ENCODE assay signal across 8 mouse cellular contexts in the genomic region with DNA sequence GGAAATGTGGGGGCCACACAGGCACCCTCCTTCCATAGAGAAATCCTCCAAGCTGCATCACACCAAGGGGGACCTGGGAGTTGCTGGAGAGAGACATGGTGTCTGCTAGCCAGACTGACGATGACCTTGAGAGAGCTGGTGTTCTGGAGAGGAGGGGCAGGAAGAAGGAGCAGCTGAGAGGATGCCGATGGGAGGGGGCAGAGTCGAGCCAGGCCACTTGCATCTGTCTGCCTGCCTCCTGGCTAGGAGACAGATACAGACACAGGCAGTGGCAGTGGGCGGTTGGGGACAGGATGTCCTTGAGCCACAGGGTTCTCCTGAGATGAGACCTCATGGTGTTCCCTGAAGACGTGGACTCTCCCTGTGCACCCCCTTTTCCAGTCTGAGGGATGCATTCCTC. TPM values are rescaled to one million over a fixed set of nuclear protein-coding genes. Genes with fewer than 3 reads are reported as not detected.
DNase-seq lines count a peak whose midpoint lies in the region; ATAC-seq and TF ChIP-seq lines count a peak whose summit lies in the region.

No protein-coding gene starts in this region.

- no peak overlapping the region for H3K9ac ChIP-seq in intestine, postnatal 0 days (ENCODE audit: low read depth, low read length)
- no peak overlapping the region for H3K9ac ChIP-seq in lung, embryonic 14.5 days
- H3K9ac ChIP-seq in forebrain, embryonic 14.5 days (ENCODE audit: low read length) = no peak overlapping the region

- TF ChIP-seq CTCF in gastrocnemius, adult 2 months (IDR thresholded peaks at IDR 0.05) = no peak
- TF ChIP-seq CTCF in intestine, postnatal 0 days (IDR thresholded peaks at IDR 0.05; ENCODE audit: low read depth) = 0 out of 2 replicates have a peak, but pooled peaks have one; percentile 6
- TF ChIP-seq CTCF in lung, embryonic 14.5 days (IDR thresholded peaks at IDR 0.05; ENCODE audit: low read depth) = no peak

- 27% methylated on average over 5 of the region's 5 CpGs for WGBS in intestine, postnatal 0 days
- WGBS in lung, embryonic 14.5 days = 5% methylated on average over 5 of the region's 5 CpGs
- 45% methylated on average over 5 of the region's 5 CpGs for WGBS in forebrain, embryonic 14.5 days

- peak; percentile 49 for DNase-seq in adrenal gland, adult 8-10 months
- no peak for DNase-seq in adrenal gland, postnatal 25 days
- peak; percentile 66 for DNase-seq in gastrocnemius, adult 2 months
- peak; percentile 62 for DNase-seq in lung, embryonic 14.5 days
- DNase-seq in layer of hippocampus, postnatal 25 days (ENCODE audit: extremely low spot score in 1 of 2, low spot score in 1 of 2) = no peak
- DNase-seq in forebrain, embryonic 14.5 days (ENCODE audit: low spot score) = no peak
- no peak for DNase-seq in right cerebral cortex, postnatal 25 days

- intact Hi-C loops in gastrocnemius, adult 2 months (cut with DNase I) = no loop called here

- peaks cover 15% of the 10 kb centered on the region; the same call in 1 of the 2 replicates for H3K4me1 ChIP-seq in intestine, postnatal 0 days (replicated peaks; ENCODE audit: control insufficient read depth, insufficient read depth, low read length)
- H3K4me1 ChIP-seq in lung, embryonic 14.5 days (ENCODE audit: insufficient read depth) = peaks cover 30% of the 10 kb centered on the region
- H3K4me1 ChIP-seq in forebrain, embryonic 14.5 days (ENCODE audit: control insufficient read depth, insufficient read depth, low read length) = peaks cover 15% of the 10 kb centered on the region

- H3K36me3 ChIP-seq in intestine, postnatal 0 days (ENCODE audit: control insufficient read depth, insufficient read depth) = no peaks in the 10 kb centered on the region
- no peaks in the 10 kb centered on the region for H3K36me3 ChIP-seq in lung, embryonic 14.5 days (ENCODE audit: insufficient read depth)
- no peaks in the 10 kb centered on the region for H3K36me3 ChIP-seq in forebrain, embryonic 14.5 days (ENCODE audit: control insufficient read depth, insufficient read depth, low read length)

- no peak overlapping the region for H3K4me3 ChIP-seq in gastrocnemius, adult 2 months
- no peak overlapping the region for H3K4me3 ChIP-seq in intestine, postnatal 0 days (ENCODE audit: low read depth, low read length)
- no peak overlapping the region for H3K4me3 ChIP-seq in lung, embryonic 14.5 days (ENCODE audit: low read depth, low read length)
- H3K4me3 ChIP-seq in forebrain, embryonic 14.5 days (ENCODE audit: low read depth, low read length) = no peak overlapping the region

- 0 out of 2 replicates have a peak, but pooled peaks have one; percentile 11 for ATAC-seq in intestine, postnatal 0 days
- ATAC-seq in lung, embryonic 14.5 days (ENCODE audit: insufficient read depth) = no peak
- ATAC-seq in forebrain, embryonic 14.5 days = no peak

- no peaks in the 10 kb centered on the region for H3K9me3 ChIP-seq in intestine, postnatal 0 days (ENCODE audit: control insufficient read depth)
- H3K9me3 ChIP-seq in lung, embryonic 14.5 days (ENCODE audit: low read depth, low read length) = no peaks in the 10 kb centered on the region
- H3K9me3 ChIP-seq in forebrain, embryonic 14.5 days (replicated peaks; ENCODE audit: control insufficient read depth, low read length) = no peaks in the 10 kb centered on the region

- no peak overlapping the region for H3K4me2 ChIP-seq in intestine, postnatal 0 days (replicated peaks; ENCODE audit: low read depth)
- peak overlapping the region; percentile 4; the same call in 1 of the 2 replicates for H3K4me2 ChIP-seq in lung, embryonic 14.5 days
- H3K4me2 ChIP-seq in forebrain, embryonic 14.5 days (ENCODE audit: low read length) = no peak overlapping the region

- H3K27ac ChIP-seq in gastrocnemius, adult 2 months = peak overlapping the region; percentile 75
- H3K27ac ChIP-seq in intestine, postnatal 0 days (ENCODE audit: low read depth, low read length) = no peak overlapping the region
- no peak overlapping the region for H3K27ac ChIP-seq in lung, embryonic 14.5 days (ENCODE audit: low read depth)
- H3K27ac ChIP-seq in forebrain, embryonic 14.5 days (ENCODE audit: low read depth, low read length) = no peak overlapping the region

- H3K27me3 ChIP-seq in intestine, postnatal 0 days (replicated peaks; ENCODE audit: control insufficient read depth, insufficient read depth, low read length) = no peaks in the 10 kb centered on the region
- no peaks in the 10 kb centered on the region for H3K27me3 ChIP-seq in lung, embryonic 14.5 days (ENCODE audit: insufficient read depth, low read length)
- no peaks in the 10 kb centered on the region for H3K27me3 ChIP-seq in forebrain, embryonic 14.5 days (replicated peaks; ENCODE audit: control insufficient read depth, insufficient read depth, low read length)

RNA-seq across cellular contexts. Expression of gene Optc, which starts 16.3 kb away (rescaled TPM):
- 1 to 10 TPM; 1.0 to 2.2 (median 1.4) TPM for total RNA-seq in adrenal gland, adult 8-10 months (2022)
- total RNA-seq in adrenal gland, postnatal 25 days (2021) = 1.0 and 1.2 TPM in 2 replicates
- under 1 TPM in 1 of 2 experiments, not detected in 1; 0.13 TPM for total RNA-seq in gastrocnemius, adult 2 months (2021)
- 0.82 and 0.94 TPM in 2 replicates for polyA plus RNA-seq in intestine, postnatal 0 days (2015; fragmentation: Nextera tagmentation; extraction: Ambion mirVana)
- 0.62 and 1.0 TPM in 2 replicates for polyA plus RNA-seq in lung, embryonic 14.5 days (2014; fragmentation: Nextera tagmentation; extraction: Ambion mirVana)
- total RNA-seq in layer of hippocampus, postnatal 25 days (2021) = under 1 TPM in 1 of 2 experiments, not detected in 1; 0.49 TPM
- polyA plus RNA-seq in forebrain, embryonic 14.5 days (2014; fragmentation: Nextera tagmentation; extraction: Ambion mirVana) = 2.4 and 3.4 TPM in 2 replicates

RNA-seq across cellular contexts. Expression of gene Prelp, which starts 29.7 kb away (rescaled TPM):
- 100 to 1,000 TPM in 1 of 4 experiments, 10 to 100 TPM in 3; 40.0 to 103 (median 53.5) TPM for total RNA-seq in adrenal gland, adult 8-10 months (2022)
- 38.0 and 39.8 TPM in 2 replicates for total RNA-seq in adrenal gland, postnatal 25 days (2021)
- total RNA-seq in gastrocnemius, adult 2 months (2021) = 10 to 100 TPM; 19.5 to 66.5 TPM
- 3.3 and 4.1 TPM in 2 replicates for polyA plus RNA-seq in intestine, postnatal 0 days (2015; fragmentation: Nextera tagmentation; extraction: Ambion mirVana)
- polyA plus RNA-seq in lung, embryonic 14.5 days (2014; fragmentation: Nextera tagmentation; extraction: Ambion mirVana) = 17.2 and 17.6 TPM in 2 replicates
- 10 to 100 TPM in 1 of 2 experiments, 1 to 10 TPM in 1; 9.2 to 11.2 TPM for total RNA-seq in layer of hippocampus, postnatal 25 days (2021)
- polyA plus RNA-seq in forebrain, embryonic 14.5 days (2014; fragmentation: Nextera tagmentation; extraction: Ambion mirVana) = 2.6 and 5.5 TPM in 2 replicates

Comparison
In these comparisons a context has a peak if more than half of its experiments do, and no peak if none do; other contexts are left out.
1. DNase-seq: peak in adrenal gland, adult 8-10 months (single experiment), gastrocnemius, adult 2 months (single experiment) and lung, embryonic 14.5 days (single experiment); none in adrenal gland, postnatal 25 days (single experiment), layer of hippocampus, postnatal 25 days (0 of 2), forebrain, embryonic 14.5 days (single experiment) and right cerebral cortex, postnatal 25 days (single experiment).